Mouse (Mus musculus) lung, postnatal 4 days (tissue): ENCODE measurements at regions not wholly inside any gene's neighbourhood (a gene's known extent, or its start where the extent isn't known, plus 50 kb on each side); places are given as distances from the start of the nearest gene placed in this dataset.
"Not testable (repeated sequence)": the region's sequence is repeated elsewhere in the genome, so short reads cannot be mapped to it uniquely, and the experiment has no call there.

Experiments
- DNase-seq, 2 experiments: peaks; one replicate each; pipeline ENCODE4 v3.0.0; 2021

DNA sequence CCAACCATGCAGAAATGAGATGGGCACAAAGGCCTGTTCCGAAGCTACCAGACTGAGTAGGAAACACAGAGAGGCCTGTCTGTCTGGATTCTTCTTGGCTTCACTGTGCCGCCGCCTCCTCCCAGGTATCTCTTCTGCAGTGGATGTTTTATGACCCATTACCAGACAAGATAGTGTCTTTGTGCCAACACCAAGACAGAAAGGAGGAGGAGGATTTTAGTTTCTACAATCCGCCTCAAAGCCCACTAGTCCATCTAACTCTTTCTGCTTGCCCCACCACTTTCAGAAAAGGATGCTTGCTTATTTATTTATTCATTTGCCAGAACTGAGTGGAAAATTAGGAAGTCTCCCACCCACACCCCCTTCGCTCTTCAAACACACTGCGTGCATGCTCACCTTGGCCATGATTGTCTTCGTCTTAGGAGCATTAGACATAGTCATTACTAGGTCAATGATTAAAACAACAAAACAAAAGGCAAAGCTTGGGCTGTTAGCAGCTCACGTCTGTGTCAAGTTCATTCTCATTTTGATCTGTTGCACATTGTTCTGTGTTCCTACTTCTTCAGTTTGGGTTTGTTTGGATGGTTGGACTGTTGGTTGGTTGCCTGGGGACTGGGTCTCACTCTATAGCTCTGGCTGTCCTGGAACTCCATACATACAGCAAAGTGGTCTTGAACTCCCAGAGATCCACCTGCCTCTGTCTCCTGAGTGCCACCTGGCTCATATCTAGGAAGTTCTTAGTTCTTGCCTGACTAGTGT lies 61.7 kb upstream of the Cpm start:
- DNase-seq, result no peak

DNA sequence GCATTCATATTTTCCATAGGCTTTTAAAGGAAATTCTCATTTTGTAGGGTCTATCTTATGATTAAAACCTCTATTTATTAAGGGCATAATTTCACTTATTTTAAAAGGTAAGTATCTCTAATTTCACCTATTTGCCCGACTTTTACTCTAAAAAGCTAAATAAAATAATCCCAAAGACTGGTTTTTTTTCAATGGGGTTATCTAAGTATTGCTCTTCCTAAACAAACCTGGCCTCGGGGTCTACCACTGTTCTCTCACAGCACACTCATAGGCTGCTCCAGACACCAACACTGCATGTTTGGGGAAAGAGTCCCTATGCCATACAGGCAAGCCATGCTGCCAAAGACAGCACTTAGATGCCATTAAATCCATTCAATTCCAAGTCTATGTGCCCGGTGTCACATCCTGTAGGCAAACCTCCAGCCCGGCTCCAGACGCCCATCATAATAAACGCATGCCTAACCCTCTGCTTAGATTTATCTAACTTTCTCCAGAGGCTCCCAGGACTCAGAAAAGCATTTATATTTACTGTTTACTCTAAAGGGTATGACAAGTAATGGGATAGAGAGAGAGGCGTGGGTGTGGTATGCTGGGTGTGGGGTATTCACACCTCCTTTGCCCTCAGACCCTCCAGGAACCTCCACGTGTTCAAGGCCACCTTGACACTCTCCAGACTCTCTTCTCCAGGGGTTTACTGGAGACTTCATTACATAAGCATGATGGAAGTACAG lies 62.5 kb upstream of the Cpm start:
- DNase-seq, result no peak

DNA sequence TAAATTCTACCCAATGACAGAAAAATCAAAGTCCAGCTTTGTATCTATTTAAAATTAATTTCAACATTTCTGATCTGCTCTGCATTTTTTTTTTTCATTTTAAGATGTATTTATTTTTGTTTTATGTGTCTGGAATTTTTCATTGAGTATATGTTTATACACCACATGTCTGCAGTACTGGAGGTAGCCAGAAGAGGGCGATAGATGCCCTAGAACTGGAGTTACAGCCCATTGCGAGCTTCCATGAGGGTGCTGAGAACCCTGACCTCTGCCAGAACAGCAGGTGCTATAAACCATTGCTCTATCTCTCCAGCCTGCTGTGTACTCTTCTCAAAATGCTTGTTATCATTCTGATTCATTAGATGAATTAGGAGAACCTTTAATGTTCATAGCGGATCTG lies 63.1 kb upstream of the Cpm start:
- no peak for DNase-seq

DNA sequence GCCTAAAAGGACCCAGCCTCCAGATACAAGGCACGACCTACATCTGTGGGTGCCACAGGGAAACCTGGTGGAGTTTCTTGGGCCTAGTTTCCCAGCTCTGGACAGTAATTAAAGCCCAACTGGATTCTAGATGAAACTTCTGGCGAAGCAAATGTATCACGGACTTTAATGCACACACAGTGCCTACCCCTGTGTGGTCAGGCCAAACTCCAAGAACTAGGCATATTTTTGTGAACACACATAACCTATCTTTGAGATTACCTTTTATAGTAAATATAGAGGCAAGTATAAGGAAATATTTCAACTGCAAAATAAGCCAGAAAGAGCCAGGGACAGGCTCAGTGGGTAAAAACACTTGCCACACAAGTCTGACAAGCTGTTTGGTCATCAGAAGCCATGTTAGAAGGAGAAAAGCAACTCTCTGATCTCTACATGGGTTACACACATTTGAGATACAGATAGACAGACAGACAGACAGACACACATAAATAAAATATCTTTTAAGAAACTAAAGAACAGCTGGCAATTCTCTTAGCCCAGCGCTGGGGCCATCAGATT lies 63.7 kb upstream of the Cpm start:
- no peak for DNase-seq

DNA sequence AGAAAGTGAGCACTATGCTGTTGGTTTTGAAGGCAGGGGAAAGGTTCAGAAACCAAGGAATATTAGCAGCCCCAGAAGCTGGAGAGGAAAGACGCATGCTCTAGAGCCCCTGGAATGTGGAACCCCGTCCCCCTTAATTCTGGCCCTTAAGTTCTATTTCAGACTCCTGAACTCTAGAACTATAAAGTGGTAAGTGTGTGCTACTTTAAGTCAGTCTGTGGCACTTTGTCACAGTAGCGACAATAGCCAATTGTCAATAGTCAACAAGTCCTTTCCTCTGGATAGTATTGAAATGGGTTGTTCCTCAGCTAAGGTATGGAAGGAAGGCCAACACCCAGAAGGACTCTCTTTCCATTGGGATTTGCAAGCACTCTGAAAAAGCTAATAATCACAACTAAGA lies 64.2 kb upstream of the Cpm start:
- no peak for DNase-seq

DNA sequence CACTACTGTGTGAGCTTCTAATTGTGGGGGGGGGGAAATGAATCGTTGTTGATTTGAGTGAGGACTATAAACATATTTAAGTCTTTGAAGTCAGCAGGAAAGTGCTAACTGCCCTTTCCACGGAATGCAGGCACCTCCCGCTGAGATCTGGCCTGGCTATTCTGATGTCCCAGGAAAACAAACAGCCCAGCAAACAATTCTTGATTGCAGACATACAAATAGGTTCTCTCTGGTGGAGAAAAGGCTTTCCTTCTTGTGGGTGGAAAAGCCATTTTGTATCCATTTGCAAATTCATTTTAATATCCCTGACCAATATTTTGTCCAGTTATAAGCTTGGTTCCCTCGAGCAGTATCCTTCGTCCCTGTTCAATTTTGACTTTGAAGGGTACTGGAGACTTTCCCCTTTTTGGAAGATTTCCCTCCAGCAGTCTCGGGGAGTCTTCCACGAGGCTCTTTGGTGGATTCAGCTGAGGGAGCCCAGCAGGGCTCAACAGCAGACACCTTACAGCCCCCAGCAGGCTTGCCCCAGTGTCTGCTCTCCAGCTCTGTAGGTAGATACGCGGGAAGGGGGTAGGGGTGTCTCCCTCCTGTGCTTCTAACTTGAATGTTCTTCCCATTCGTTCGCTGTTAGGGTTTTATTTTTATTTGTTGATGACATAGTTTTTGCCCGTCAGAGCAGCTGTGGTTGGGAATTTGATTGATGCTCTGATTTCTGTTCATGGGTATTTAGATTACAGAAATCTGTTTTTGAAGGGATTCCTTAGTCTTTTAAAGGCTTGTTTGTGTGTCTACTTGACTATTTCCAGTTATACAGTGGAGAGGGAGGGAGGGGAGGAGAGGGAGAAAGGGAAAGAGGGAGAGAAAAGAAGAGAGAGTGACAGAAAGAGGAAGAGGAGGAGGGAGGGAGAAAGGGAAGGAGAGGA lies 64.9 kb upstream of the Cpm start:
- no peak for DNase-seq

DNA sequence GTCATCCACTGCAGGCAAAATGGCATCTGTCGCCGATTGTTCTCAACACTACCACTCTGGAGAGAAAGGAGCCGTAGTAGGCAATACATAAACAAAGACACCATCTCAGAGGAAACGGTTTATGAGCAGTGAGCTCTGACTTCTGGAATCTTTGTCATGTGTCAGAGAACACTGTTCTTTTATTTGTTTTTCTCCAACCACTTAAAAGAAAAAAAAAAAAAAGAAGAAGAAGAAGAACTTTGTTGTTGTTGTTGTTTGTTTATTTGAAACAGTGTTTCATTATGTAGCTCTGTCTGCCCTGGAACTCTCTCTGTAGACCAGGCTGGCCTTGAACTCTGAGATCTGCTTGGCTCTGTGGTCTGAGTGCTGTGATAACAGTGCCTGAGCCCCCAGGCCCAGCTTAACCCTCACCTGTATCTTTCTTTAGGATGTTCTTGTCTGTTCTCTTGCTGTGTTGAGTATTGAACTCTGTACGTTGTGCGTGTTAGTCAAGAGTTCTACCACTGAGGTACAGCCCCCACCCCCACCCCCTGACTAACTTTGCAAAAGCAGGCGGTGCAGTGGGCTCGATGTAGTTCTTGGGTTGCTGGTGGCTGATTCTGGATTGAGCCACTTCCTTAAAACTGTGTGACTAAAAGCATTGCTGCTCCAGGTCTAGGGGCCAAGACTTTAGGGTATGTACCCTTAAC lies 65.7 kb upstream of the Cpm start:
- DNase-seq, result no peak

DNA sequence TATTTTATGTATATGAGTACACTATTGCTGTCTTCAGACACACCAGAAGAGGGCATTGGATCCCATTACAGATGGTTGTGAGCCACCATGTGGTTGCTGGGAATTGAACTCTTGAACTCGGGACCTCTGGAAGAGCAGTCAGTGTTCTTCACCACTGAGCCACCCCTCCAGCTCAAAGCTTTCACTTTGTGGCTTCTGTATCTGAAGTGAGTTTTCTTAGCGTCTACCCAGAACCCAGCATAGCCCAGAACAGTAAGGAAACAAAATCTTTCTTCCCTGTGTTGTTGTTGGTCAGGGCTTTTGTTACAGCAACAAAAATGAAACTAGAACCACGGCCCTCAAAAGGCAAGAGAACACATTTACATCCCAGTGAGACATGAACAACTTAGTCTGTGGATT lies 66.5 kb upstream of the Cpm start:
- DNase-seq, result not testable (repeated sequence)

DNA sequence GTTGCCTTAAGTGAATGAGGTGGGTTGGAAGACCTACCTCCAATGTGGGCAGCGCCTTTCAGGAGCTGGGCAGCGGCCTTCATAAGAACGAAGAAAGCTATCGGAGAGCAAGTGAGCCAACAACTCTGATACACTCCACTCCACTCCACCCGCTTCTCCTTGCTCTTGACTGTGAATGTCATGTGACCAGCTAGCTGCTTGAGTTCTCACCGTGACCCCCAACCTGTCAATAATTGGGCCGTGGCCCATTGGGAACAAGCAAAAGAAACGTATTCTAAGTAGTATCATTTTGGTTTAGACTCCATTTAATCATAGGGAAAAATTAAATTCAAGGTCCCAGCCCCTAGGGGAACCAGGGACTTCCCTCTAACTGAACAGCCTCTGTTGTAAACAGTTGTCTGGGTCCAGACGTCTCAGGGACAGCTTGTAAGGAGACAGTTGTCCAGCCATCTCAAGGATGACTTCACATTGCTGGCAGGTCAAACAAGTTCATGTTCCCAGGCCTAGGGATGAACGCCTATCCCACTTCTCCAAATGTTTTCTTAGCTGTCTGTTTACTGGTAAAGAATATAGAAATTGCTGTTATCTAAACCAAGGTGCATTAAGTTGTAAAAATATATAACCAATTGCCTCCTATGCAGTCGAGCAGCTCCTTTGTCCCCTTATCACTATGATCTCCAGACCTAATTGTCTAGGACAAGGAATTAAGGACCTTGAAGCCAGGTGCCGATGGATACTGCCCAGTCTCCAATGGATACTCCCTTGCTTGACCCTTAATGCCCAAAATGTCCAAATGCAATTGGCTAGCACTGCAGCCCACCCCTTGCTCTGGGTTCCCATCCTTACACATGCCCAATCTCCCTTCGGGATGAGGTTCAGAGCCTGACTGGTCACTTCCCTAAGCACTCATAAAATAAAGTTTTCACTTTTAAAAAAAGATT lies 67.1 kb upstream of the Cpm start:
- no peak for DNase-seq

DNA sequence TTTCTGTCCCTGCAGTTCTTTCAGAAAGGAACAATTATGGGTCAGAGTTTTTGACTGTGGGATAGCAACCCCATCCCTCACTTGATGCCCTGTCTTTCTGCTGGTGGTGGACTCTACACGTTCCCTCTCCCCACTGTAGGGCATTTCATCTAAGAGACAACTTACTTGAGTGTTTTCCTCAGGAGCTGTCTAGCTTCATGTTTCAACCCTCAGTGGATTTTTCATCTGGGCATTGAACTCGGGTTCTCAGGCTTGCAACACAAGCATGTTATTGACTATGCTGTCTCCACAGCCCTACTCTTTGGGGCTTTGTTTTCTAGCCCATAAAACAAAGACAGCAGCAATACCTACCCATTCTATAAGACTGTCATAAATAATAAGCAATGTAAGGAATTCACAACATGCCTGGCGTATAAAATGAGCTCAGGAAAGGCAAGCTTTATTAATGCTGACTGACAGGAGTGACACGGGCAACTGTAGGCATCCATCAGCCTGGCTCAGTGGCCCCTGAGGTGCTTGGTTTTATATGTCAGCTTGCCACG lies 68.0 kb upstream of the Cpm start:
- no peak for DNase-seq

DNA sequence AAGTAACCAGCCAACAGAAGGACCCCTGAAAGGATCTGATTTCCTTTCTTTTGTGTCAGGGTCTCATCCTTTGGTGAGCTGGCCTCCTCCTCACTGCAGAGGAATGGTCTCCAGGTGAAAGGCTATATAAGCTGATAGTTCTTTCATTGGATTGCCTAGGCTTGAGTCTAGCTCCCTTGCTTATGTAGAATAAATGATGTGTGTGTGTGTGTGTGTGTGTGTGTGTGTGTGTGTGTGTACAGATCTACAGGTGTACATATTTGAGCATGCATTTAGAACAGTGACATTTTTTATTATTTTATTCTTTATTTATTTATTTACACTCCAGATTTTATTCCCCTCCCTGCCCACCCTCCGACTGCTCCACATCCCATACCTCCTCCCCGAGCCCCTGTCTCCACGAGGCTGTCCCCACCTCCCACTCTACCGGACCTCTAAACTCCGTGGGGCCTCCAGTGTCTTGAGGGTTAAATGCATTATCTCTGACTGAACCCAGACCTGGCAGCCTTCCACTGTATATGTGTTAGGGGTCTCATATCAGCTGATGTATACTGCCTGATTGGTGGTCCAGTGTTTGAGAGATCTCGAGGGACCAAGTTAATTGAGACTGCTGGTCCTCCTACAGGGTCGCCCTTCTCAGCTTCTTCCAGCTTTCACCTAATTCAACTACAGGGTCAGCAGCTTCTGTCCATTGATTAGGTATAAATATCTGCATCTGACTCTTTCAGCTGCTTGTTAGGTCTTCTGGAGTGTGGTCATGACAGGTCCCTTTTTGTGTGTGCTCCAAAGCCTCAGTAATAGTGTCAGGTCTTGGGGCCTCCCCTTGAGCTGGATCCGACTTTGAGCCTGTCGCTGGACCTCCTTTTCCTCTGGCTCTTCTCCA lies 68.7 kb upstream of the Cpm start:
- DNase-seq, result no peak

DNA sequence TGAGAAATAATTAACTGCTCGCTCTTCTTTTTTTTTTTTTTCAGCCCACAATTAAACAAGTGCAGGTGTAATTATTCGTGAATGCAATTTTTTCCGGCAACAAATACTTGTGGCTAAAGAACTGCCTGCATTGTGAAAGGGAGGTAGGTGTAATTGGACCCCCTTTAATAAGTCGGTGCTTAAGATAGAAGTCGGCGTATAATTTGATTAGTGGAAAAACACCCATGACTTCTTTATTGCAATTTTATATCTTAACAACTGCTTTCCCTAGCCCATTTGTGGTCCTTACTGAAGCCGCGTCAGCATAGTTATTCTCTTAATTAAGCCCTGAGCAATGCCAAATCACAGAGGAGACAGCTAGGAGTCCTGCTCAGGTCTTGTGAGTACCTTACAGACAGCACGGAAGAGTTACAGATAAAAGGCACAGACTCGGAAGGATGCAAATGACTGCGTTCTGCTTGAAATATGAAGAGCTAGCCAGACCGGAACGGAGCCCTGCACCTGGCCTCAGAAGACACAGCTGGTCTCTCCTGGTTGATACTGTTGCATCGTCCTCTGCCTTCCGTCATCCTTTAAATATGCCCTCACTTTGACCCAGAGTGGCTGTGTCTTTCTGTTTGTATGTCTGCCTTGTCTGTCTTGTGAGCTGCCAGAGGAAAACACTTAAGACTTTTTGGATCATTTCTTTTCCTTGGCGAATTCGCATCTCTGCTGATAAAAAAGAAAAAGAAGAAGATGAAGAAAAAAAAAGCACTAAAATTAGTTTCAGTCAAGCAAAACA lies 69.5 kb upstream of the Cpm start:
- DNase-seq, result no peak

DNA sequence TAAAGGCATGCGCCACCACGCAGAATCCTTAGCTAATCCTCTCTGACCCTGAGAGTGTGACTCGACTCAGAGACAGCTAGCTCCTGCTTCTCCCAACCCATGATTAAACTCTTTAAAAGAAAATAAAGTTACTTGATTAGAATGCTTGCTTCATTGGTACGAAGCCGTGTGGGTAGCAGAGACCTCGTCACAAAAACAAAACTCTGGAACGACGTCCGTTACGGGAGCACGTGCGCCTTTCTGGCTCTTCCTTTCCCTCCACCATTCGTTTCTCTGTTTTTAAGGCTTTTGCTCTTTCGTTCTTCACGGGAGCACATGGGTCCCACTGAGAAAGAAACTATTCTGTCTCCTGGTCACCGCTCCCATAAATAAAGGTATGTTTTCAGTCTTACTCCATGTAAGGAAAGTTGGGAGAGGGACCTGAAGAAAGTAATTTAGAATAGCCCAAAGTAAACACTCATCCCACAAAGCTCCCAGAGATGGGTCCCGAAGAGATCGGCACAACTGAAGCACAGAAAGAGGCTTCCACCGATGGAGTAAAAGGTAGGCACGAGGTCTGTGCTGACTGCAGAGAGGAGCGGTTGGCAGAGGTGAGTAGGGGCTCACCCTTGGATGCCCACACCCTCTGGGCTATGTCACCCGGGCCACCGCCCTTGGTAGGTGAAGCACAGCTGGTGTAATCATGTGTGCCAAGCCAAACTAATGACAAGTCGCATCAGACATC lies 70.2 kb upstream of the Cpm start:
- no peak for DNase-seq

DNA sequence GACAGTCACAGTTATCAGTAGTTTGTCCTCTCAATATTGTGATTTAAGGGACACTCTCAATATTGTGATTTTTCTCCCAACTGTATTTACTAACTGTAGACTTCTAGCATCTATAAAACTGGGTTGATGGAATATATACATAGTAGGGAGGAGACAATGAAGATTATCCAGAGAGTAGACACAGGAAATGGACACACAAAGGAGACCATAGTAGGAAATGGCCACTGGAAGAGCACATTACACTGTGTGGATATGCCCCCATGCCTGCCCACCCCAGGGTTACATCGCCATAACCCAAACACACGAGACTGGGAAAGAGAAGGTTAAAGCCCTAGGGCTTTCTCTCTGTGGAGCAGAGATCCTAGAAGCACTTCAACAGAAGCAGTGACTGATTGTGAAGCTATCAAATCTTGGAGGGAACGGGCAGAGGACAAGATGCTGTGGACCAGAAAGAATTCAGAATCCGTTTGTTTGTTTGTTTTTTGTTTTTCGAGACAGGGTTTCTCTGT lies 71.0 kb upstream of the Cpm start:
- no peak for DNase-seq

DNA sequence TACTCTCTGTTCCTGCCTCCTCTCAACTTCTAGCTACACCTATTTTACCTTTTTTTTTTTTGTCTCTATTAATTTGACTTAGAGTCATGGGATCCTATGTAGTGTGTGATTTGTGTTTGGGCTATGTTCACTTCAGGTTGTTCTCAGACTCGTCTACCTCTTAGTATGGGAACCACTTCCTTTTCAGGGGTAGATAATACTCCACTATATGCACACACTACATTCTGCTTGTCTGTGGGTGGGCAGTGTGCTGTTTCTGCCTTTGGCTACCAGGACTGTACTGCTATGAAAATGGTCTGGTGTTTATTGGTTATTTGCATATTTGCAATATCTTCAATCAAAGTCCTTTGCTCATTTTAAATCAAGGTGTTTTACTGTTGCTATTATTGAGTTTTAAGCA lies 71.6 kb upstream of the Cpm start:
- no peak for DNase-seq

DNA sequence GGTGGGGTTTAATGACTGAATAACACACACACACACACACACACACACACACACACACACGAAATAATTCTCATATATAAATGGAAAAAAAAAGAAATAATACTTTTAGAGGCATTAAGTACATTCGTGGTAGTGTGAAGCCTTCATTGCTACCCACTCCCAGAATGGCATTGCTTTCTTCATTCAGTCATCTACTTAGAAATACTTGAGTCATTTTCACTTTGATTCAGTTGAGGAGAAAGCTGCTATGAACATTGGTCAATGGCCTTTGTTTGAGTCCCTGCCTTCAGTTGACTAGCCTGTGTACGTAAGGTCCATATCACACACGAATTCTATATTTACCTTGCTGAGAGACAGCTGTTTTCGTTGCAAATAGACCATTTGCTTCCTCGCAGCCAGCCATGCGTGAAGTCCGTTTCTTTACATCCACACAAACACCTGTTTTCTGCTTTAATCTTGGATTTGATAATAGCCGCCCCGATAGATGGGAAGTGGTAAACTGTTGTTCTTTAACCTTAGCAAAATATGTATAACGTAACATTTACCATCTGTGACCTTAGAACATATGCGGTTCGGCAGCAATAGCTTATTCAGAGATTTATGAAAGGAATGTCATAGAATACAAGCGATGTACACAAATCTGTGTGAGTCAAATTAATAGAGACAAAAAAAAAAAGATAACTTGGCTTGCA lies 72.3 kb upstream of the Cpm start:
- DNase-seq, result no peak

DNA sequence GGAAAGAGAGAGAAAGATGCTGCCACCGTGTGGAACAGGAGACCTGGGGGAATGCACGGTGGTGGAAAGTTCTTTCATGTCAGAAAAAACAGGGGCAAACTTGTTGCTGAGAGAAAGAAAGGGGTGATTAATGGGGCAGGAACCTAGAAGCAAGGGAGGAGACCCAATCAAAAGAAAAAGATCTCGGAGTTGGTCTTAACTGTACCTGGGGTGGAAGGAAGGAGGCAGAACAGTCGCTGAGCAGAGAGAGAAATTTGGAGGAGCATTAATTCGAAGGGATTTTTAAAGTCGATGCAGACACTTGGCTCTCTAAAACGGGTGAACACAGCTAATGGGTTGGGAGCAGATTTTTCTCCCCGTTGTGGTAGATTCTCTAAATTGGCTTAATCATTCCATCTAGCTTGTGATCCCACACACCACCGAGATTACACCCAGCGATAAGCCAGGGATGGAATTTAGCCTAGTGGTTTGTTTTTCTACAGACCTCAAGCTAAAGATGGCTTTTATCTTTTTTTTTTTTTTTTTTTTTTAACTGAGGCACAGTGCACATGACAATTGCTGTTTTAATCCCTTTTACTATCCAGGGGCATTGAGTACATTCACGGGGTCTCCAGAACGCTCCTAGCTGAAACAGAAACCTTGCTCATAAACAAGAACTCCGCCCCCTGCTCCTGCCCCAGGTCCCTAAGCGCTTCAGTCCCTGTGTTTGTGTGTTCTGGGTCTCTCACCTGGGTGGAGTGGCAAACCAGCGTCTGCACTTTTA lies 73.1 kb upstream of the Cpm start:
- DNase-seq, result no peak
